Mouse (Mus musculus) C2C12 (cell line): ENCODE results near the gene Dido1.

ENCODE experiments used
- CEBPB ChIP-seq: IDR thresholded peaks from one replicate; pipeline ENCODE4 v1.6.1; 2011; ENCODE audit warnings: low read depth, mild to moderate bottlenecking, control low read depth, moderate library complexity
- CTCF ChIP-seq: IDR thresholded peaks from one replicate; pipeline ENCODE4 v1.5.1; 2011; ENCODE audit not compliant: control insufficient read depth, insufficient read depth, insufficient read length
- FOSL1 ChIP-seq: IDR thresholded peaks from one replicate; pipeline ENCODE4 v1.8.0; 2011; ENCODE audit warnings: mild to moderate bottlenecking, low read length; ENCODE audit not compliant: poor library complexity, insufficient read depth, severe bottlenecking
- MAX ChIP-seq: IDR thresholded peaks from one replicate; pipeline ENCODE4 v1.6.1; 2011; ENCODE audit warnings: mild to moderate bottlenecking, control low read depth
- MYOD1 ChIP-seq: IDR thresholded peaks from one replicate; pipeline ENCODE4 v1.6.1; 2011; ENCODE audit warnings: low read depth; ENCODE audit not compliant: control insufficient read depth, insufficient read length
- MYOG ChIP-seq: IDR thresholded peaks from one replicate; pipeline ENCODE4 v1.6.1; 2011; ENCODE audit not compliant: control insufficient read depth, insufficient read length; ENCODE audit errors: extremely low read depth
- USF1 ChIP-seq: IDR thresholded peaks from one replicate; pipeline ENCODE4 v1.6.1; 2011; ENCODE audit warnings: low read depth, mild to moderate bottlenecking, control low read depth, moderate library complexity

- TF ChIP-seq MAX, result no peak
- no peak for TF ChIP-seq CTCF
- no peak for TF ChIP-seq USF1
- TF ChIP-seq MYOG, result no peak
- TF ChIP-seq CEBPB, result no peak
- TF ChIP-seq FOSL1, result no peak
- TF ChIP-seq MYOD1, result no peak
These were observed 5.2 kb downstream of the Dido1 start for GRCm38 (mm10) chr2:180704591-180704990.
